Mouse (Mus musculus) embryo, embryonic 10.5 days (tissue): ENCODE measurements at regions not wholly inside any gene's neighbourhood (a gene's known extent, or its start where the extent isn't known, plus 50 kb on each side); places are given as distances from the start of the nearest gene placed in this dataset.
A peak's percentile ranks its signal among the peaks of the same experiment; 100 is the strongest.

Source experiments
- DNase-seq: peaks from one replicate; pipeline ENCODE4 v3.0.0-alpha.2; 2015; ENCODE audit warnings: low spot score

DNA sequence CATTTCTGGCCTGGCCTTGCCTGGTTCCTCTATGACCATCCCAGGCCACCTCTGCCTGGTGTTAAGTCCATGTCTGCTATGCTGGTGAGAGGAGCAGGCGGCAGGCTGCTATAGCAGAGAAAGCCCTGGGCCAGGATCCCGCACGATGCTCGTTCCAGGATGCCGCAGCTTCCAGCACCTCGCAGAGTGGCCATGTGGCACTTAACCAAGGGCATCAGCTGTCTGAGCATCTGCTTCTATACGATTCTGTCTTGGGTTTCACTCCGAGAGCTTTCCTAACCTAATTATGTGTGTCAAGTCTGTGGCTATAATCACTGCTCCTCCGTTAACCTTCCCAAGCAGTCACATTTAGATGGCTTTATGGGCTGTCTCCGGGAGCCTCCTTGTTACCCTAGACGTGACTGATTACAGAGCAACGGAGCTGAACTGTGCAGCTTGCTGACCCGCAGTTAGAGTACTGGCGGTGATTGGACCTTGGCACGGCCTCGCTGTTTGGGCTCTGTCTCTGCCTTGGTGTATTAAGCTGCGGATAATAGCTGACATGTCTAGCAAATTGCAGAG lies 64.4 kb downstream of the Ackr3 start:
- DNase-seq = peak; percentile 62

- no peak for DNase-seq
Observed at GRCm38 (mm10) chr1:90268951-90269350, 65.2 kb downstream of the Ackr3 start.

DNA sequence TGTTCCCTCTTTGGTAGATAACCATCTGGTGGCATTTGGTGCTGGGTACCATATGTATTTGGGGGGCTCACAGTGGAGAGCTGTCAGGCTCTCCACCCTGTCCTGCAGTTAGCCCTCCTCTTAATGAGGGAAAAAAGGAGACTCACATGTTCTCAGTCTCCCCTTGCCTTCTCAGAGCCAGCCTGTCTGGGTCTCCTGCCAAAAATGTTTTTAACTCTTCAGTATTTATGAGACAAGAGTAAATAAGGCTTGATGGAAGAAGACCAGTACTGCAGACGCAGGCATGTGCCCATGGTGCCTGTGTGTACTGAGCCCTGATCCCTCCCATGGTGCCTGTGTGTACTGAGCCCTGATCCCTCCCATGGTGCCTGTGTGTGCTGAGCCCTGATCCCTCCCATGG lies 66.1 kb downstream of the Ackr3 start:
- DNase-seq = no peak

DNA sequence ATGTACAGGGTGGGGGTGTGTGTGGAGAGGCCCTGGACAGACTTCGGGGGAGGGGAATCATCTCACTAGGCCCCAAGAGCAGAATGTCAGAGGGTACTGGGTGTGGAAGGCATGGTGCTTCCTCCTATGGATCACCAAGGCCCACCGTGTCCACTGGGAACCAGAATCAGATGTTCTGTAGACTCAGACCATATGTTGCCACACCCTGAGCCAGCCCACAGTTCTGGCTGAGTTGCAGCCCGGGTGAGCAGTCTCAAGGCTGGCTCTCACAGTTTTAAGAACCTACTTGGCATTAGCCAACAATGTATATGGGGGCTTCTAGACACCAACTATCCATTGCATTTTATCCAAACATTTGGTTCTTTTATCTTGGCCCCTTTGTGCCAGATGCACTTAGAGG lies 67.5 kb downstream of the Ackr3 start:
- no peak for DNase-seq

DNA sequence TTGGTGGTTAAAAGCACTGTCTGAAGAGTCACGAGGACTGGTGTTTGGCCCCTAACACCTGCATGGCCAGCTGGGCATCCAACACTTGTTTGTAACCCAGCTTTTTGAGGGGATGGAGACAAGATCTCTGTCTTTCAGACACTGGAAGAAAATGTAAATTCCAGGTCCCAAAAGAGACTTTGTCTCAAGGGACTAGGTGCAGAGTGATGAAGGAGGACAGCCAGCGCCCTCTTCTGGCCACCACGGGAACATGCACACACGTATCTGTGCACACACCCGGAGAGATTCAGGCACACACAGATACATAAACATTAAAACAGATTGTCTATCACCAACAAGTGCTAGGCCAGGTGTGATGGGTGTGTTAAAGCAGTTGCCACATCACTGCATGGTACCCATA lies 68.6 kb downstream of the Ackr3 start:
- DNase-seq = no peak

GRCm38 (mm10) chr1:90272830-90273628 lies 69.2 kb downstream of the Ackr3 start:
- DNase-seq = no peak

DNA sequence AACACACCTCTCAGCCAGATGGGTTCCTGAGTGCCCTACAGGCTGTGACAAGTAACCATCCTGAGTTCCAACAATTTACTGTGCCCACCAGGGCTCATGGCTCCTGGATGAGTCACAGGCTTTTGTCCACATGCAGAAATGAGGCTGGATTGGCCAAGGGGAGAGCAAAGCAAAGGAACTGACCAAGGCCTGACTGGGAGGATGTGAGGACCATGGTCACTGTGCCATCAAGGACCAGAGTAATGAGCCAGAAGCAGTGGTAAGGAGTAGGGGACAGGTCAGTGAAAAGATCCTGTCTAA lies 69.8 kb downstream of the Ackr3 start:
- no peak for DNase-seq

DNA sequence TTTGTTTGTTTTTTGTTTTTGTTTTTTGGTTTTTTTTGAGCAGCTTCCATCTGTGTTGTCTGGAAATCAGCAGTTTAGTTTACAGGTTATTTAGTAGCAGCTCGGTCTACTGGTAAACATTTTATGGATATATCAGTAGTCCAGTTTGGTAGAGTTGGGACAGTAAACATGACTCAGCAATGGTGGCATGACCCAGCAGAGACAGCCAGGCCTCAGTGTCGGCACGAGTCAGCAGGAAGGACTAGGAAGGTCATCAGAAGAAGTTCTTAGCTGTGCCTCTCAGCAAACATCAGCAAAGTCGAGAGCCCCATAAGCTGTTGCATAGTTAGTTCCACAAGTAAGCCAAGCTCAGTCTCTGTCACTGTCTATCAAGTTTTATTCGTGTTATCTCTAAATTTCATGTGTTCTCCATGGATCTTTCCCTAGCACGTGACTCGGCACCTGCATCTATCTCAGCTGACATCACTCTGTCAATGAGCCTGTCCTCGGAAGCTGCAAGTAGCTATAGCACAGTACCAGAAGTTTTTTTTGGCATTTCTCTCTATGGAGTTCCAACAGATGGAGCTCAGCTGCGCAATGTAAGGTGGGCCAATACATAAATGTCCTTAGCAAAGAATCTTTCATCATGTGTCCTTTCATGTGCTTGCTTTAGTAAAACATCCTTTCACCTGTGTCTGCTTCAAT lies 71.3 kb downstream of the Ackr3 start:
- DNase-seq = no peak

DNA sequence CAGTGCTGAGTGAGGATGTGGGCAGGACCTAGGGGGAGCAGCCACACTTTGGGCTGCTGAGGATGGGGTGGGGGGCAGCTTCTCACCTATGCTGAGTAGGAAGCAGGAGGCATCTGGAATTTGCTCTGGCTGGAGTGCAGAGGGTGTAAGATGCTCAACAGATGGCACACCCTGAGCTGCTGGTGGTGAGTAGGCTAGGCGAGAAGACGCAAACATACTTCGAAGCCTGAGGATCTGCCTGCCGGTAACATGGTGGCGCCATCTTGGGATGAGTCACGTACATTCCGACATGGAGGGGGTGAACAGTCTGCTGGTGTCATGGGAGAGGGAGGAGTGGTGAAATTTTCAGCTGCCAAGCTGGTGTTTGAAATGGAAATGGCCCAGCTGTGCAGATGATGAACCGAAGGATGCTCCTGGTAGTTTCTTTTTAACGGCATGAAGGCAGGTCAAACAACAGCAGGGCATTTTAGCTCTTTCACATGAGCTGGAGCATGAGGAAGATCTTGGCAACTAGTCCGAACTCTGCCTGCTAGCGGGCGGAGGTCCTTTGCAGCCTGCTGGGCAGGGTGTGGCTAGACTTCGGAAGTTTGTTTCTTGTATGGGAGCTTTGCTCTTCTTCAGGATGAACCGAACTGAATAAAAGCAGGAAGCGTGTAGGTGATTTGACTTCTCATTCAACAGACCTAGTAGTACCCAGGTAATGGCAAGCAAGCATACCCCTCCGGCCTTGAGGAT lies 72.2 kb downstream of the Ackr3 start:
- DNase-seq = no peak

DNA sequence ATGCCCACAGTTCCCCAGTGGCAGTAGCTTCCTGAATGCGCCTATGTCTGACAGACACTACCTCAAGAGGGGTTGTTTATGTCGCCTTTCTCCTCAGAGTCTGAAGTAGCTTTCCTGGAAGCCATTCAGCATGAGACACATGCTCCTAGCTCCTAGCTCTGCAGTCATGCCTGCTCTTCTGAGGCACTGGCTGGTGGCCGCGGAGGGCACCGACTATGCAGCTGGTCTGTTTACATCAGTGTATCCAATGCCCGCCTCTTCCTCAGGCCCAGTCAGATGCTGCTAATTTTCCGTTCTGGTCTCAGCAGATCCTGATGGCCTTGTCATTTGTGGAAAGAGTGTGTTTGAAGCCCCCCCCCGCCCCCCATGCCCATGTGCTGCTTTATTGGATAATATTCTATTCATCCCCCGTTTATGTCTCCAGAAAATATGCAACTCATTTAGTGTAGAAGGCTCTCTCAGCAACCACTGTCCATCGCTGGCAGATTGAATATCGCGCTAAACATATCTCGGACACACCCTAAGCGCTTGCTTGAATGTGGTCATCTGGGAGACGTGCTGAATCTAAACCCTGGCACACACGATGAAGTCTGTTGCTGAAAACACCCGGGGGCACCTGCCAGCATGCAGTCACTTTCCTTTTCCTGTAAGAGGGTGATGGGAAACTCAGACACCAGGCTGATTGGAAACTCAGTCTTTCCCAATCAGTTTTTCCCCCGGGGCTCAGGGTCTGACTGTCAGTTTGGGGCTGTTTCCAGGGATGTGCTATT lies 73.9 kb downstream of the Ackr3 start:
- no peak for DNase-seq

- no peak for DNase-seq
Observed at GRCm38 (mm10) chr1:90279066-90279839, 75.5 kb downstream of the Ackr3 start.

- DNase-seq = peak; percentile 44
Observed at GRCm38 (mm10) chr1:90280227-90280626, 76.4 kb downstream of the Ackr3 start.

GRCm38 (mm10) chr1:90281255-90281654 lies 77.5 kb downstream of the Ackr3 start:
- no peak for DNase-seq

DNA sequence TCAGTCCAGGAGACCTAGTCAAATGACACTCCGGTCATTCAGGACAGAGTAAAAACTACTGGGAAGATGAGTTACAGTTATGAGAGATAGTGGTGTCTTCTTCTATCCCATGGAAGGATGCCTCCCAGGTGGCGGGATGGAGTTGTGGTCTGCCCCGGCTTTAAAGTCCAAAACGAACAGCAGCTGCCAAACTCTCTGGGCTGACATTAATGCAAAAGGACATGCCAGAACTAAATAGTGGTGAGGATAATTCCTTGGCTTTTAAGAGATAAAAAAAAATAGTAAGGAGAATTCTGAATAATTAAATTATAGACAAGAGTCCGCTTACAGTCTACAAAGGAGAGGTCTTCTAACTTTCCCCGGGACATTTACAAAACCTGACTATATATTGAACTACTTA lies 78.2 kb downstream of the Ackr3 start:
- DNase-seq = no peak

GRCm38 (mm10) chr1:90282367-90282766 lies 78.6 kb downstream of the Ackr3 start:
- DNase-seq = no peak

- DNase-seq = peak; percentile 44
Observed at GRCm38 (mm10) chr1:90283176-90283775, 79.5 kb downstream of the Ackr3 start.

DNA sequence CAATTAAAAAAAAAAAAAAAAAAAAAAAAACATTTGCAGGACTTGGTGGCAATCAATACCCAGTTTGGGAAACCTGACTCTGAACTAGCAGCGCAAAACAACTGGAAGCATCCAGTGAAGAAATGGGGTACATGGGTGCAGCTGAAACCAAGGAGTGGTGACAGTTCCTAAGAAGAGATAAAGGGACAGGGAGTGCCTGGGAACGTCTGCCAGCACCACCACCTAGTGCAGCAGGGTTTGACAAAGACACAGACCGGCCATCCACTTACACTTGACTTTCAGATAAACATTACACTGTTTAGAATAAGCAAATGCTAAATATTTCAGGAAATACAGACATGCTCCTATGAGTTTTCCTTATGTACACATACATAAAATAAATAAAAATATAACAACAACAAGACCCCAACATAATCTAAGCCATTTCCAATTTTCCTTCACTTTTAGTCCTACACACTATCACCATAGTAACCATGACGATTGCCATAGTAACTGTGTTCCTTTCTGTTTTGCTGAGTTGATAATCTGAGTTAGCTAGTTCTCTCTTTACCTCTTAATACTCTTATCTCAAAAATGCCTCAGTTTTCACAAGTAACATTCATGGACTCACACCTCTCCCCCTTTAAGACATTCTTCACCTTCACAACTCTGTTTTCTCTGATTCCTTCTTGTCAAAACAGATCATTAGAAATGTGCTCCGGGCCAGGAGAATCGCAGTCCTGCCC lies 80.3 kb downstream of the Ackr3 start:
- DNase-seq = peak; percentile 49

GRCm38 (mm10) chr1:90285318-90285717 lies 81.5 kb downstream of the Ackr3 start:
- DNase-seq = no peak

GRCm38 (mm10) chr1:90287251-90287650 lies 83.5 kb downstream of the Ackr3 start:
- DNase-seq = no peak
